Mouse (Mus musculus) spleen, adult 2 months (tissue): ENCODE data around the gene Zfhx3.

Experiments
- CTCF ChIP-seq: fragments of 200-500 bp; IDR thresholded peaks from 2 replicates; pipeline ENCODE4 v1.5.1; 2011; ENCODE audit warnings: mild to moderate bottlenecking, inconsistent platforms; ENCODE audit not compliant: insufficient read depth, insufficient read length, insufficient replicate concordance; ENCODE audit errors: extremely low read depth
- POLR2A ChIP-seq: fragments of 200-500 bp; IDR thresholded peaks from 2 replicates; pipeline ENCODE4 v1.6.1; 2011; ENCODE audit warnings: low read depth, low read length, inconsistent platforms

DNA sequence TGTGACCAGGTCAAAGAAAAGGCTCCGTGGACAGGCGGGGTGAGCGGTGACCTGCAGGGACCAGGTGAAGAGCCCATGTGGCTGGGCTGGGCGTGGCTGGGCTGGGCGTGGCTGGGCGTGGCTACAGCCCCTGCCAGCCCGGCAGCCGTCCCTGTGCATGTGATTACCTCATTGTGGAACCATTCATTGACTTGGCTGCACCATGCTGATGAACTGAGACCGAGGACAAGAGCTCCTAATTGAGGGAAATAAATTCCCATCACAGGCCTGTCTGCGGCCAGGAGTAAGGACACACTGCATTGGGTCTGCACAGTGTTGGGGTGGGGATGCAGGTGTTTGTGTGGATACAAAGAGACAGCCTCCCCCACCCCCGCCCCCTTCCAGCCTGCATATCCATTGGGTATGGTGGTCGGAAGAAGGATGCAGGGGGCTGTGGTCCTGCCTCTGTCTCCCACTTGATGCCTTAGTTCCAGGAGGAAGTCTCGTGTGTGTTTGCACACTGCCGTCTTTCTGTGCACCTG lies 956.9 kb downstream of the Zfhx3 start:
- no peak for TF ChIP-seq POLR2A
- no peak for TF ChIP-seq CTCF
